Mouse (Mus musculus) cerebellum, adult 11-12 months (tissue): ENCODE measurements around the gene AU022751.
"Not testable (repeated sequence)": the region's sequence is repeated elsewhere in the genome, so short reads cannot be mapped to it uniquely, and the experiment has no call there.

Experiments used
- DNase-seq: peaks from one replicate; pipeline ENCODE4 v3.0.0; 2022

The AU022751 gene

DNA sequence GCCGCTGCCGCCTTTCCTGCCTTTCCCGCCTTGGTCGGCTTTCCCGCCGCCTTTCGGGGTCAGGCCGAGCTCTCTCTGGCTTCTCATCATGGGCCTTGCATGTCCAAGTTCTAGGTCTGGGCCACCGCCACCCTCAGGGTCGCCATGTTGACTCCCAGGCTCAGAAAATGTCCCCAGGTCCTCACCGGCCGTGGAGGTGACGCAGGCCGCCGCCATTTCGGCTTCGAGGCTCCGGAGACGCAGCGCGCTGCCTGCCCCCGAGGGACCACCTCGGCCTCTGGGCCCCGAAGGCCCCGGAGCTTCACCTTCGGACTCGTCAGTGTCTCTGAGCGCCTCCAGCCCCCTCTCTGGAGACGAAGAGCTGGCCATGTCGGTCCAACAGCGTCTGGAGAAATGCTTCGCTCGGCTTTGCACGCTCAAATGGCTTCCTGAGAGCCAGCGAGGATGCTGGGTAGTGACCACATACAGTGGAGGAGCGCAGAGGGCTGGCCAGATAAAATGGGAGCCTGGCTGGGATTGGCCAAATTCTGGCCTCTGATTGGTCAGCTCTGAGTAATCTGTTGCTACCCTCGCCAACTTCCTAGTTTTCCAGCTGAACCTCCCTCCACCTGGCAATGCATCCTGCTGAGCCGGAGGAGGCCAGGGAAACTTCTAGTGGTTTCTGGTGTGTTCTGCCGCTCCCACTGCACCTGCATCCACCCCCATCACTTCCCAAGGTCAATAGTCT, at the start of gene AU022751:
Gene AU022751, minus strand, starts transcription at position 466 of the 727 bp plus-strand sequence.
- DNase-seq, result no peak

DNA sequence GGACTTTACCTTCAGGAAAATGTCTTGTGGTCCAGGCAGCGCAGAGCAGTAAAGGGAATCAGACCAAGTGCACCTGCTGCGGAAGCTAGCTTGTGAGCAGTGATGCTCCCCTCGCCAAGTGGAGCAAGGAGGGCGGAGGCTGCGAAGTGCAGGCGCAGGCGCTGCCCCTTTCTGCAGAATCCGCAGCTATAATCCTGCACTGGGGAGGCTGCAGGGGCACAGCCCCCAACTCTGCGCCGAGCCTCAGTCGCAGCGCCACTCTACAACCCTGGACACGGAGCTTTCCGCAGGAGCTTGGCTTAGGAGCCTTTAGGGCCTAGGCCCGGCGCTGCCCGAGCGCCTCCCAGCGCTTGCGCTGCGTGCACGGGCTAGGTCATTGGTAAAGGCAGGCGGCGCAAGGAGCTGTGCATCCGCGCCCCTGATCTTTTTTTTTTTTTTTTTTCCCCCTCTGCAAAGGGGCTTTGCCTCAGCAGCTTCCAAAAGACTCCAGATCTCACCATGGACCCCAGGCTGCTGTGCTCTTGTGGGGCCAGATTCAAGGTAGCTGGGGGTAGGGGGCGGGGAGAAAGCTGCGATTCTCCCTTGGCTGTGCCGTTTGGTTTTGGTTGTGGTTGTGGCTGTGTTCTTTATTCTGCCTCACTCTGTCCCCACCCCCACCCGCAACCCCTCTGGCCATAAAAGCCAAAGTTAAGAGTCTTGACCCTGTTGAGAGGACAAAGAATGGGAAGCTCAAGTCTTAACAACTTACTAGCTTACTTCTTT, 9.0 kb upstream of the AU022751 start:
- peak; percentile 62 for DNase-seq

DNA sequence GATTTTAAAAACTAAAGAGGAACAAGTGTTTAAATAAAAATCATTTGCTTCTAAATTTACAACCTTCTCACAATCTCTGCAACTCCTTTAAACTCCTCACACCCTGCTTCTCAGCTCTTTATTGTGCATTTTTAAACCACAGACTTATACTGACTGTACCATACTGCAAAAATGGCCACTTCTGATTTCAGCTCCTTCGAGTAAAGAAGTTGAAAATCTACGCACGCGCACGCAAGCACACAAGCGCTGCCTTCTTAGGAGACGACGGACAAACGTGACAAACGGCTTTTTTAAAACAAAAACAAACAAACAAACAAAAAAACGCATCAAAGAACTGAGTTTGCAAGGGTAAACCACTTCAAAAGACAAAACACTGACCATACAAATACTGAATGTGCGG, 8.3 kb upstream of the AU022751 start:
- no peak for DNase-seq

DNA sequence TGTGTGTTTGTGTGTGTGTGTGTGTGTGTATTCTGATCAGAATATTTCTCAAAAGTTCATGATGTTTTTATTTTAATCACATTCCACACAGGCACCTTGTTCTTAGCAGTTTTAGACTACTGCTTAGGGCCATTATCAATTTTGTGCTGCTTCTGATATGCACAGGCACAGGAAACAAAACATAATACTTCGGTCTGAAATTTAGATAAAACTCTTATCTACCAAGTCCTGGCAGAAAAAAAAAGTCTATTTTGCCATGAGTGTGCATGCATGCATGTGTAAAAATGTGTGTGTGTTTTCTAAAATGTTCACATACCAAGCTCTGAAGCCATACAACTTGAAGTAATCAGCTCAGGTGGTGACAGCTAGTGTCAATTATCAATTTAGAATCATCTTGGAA, 21.7 kb downstream of the AU022751 start:
- no peak for DNase-seq

DNA sequence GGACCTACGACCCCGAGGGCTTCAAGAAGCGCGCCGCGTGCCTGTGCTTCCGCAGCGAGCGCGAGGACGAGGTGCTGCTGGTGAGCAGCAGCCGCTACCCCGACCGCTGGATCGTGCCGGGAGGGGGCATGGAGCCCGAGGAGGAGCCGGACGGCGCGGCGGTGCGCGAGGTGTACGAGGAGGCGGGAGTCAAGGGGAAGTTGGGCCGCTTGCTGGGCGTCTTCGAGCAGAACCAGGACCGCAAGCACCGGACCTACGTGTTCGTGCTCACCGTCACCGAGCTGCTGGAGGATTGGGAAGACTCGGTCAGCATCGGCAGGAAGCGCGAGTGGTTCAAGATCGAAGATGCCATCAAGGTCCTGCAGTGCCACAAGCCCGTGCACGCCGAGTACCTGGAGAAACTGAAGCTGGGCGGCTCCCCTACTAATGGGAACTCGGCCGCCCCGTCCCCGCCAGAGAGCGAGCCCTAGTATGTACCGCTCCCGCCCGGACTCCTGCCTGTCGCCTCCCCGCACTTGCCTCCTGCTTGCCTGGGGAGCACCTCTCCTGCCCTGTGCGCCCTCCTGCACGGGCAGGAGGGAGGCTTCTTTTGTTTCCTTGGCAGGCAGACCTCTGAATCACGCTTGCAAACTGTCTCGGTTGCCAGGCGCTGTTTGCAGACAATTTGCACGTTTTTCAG, 35.1 kb downstream of the AU022751 start:
- not testable (repeated sequence) for DNase-seq

DNA sequence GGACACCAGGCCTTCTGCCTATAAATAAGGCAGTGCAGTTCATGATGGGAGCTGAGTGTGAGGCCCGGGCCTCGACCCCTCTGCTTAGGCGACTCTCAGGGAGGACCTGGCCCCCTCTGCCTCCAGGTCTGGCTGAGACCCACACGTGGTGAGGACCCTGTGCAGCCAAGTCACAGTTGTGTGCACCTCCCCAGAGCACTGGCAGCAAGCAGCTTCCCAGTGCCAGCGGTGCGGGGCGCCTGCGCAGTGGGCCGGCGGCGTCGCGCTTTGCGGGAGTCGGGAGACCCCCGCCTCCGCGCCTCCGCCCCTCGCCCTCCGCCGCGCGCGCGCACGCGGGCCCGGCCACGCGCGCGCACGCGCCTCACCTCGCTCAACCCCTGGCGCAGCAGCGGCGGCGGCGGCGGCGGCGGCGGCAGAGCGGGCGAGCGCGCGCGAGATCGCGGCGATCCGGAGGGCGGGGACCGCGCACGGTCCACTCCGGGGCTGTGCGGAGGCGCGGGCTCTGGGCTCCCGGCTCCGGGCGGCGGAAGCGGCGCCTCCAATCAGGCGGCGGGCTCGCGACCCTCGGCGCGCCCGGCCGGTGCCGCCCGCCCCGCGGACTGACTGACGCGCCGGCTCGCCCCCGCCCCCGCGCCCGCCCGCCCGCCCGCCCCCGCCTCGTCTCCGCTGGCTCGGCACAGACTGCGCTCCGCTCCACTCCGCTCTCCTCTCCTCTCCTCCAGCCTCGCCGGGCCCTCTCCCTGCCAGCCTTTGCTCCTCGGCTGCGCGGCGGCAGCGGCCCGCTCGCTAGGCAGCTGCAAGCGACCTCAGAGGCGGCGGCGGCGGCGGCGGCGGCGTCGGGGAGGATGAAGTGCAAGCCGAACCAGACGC, 35.9 kb downstream of the AU022751 start, which contains the start of gene Nudt11:
Gene Nudt11, plus strand, starts transcription at position 388 of the 870 bp plus-strand sequence.
- peak; percentile 14 for DNase-seq
